Mouse (Mus musculus) neural tube, embryonic 11.5 days (tissue): ENCODE measurements at regions not wholly inside any gene's neighbourhood (a gene's known extent, or its start where the extent isn't known, plus 50 kb on each side); places are given as distances from the start of the nearest gene placed in this dataset.

Experiments
- ATAC-seq: fragments of 200-750 bp; cut with Nextera tagmentation; 2 replicates; pipeline ENCODE4 v1.8.0; 2017; ENCODE audit warnings: moderate number of reproducible peaks, mild to moderate bottlenecking, moderate TSS enrichment, moderate library complexity; ENCODE audit not compliant: insufficient read depth, low FRiP score, low TSS enrichment
- DNase-seq: peaks from one replicate; pipeline ENCODE4 v3.0.0-alpha.2; 2015; ENCODE audit warnings: low spot score
- H3K27ac ChIP-seq: fragments of 300-500 bp; sonication (generic); 2 replicates; pipeline ENCODE4 v1.5.1; 2014; ENCODE audit warnings: low read depth, mild to moderate bottlenecking, low read length
- H3K27me3 ChIP-seq: fragments of 300-500 bp; sonication (generic); 2 replicates; pipeline ENCODE4 v1.6.1; 2014; ENCODE audit warnings: mild to moderate bottlenecking, low read length, mixed read lengths; ENCODE audit not compliant: control insufficient read depth, insufficient read depth
- H3K36me3 ChIP-seq: fragments of 300-500 bp; sonication (generic); 2 replicates; pipeline ENCODE4 v1.6.1; 2014; ENCODE audit warnings: mild to moderate bottlenecking, low read length, moderate library complexity, mixed read lengths; ENCODE audit not compliant: control insufficient read depth, insufficient read depth
- H3K4me1 ChIP-seq: fragments of 300-500 bp; sonication (generic); 2 replicates; pipeline ENCODE4 v1.6.1; 2014; ENCODE audit warnings: low read length, mixed read lengths; ENCODE audit not compliant: control insufficient read depth, insufficient read depth
- H3K4me2 ChIP-seq: fragments of 300-500 bp; sonication (generic); 2 replicates; pipeline ENCODE4 v1.6.1; 2014; ENCODE audit warnings: low read depth, mild to moderate bottlenecking, moderate library complexity
- H3K4me3 ChIP-seq: fragments of 300-500 bp; sonication (generic); 2 replicates; pipeline ENCODE4 v1.5.1; 2014; ENCODE audit warnings: low read depth, low read length
- H3K9ac ChIP-seq: fragments of 300-500 bp; sonication (generic); 2 replicates; pipeline ENCODE4 v1.6.1; 2014; ENCODE audit warnings: mild to moderate bottlenecking, low read length
- H3K9me3 ChIP-seq: fragments of 300-500 bp; sonication (generic); 2 replicates; pipeline ENCODE4 v1.6.1; 2016; ENCODE audit warnings: low read length; ENCODE audit not compliant: control insufficient read depth
- WGBS: fragments of 180-500 bp; shearing (Covaris S2); extraction: QIAGEN DNeasy Blood & Tissue Kit; methylation state at CpG from one replicate; pipeline ENCODE4 v1.1.7; 2014; 5-methylcytosine and 5-hydroxymethylcytosine counted together

- 61% methylated on average over 6 of the region's 6 CpGs for WGBS
- H3K4me1 ChIP-seq, result no peaks in the 10 kb centered on the region
- H3K36me3 ChIP-seq, result no peaks in the 10 kb centered on the region
- no peak overlapping the region for H3K4me3 ChIP-seq
- no peak overlapping the region for H3K4me2 ChIP-seq
- DNase-seq (no peak), ATAC-seq (no peak)
- H3K27me3 ChIP-seq, result no peaks in the 10 kb centered on the region
- H3K9me3 ChIP-seq, result no peaks in the 10 kb centered on the region
- H3K27ac ChIP-seq, result no peak overlapping the region
- H3K9ac ChIP-seq, result no peak overlapping the region
Measured at GRCm38 (mm10) chr15:36682832-36683231, 324.7 kb downstream of the Zfp706 start.

- 66% methylated on average over 5 of the region's 5 CpGs for WGBS
- no peak overlapping the region for H3K4me3 ChIP-seq
- H3K9ac ChIP-seq, result no peak overlapping the region
- no peaks in the 10 kb centered on the region for H3K36me3 ChIP-seq
- H3K9me3 ChIP-seq, result no peaks in the 10 kb centered on the region
- ATAC-seq (no peak), DNase-seq (no peak)
- no peak overlapping the region for H3K27ac ChIP-seq
- no peak overlapping the region for H3K4me2 ChIP-seq
- no peaks in the 10 kb centered on the region for H3K27me3 ChIP-seq
- no peaks in the 10 kb centered on the region for H3K4me1 ChIP-seq
Measured at GRCm38 (mm10) chr15:36682159-36682558, 325.4 kb downstream of the Zfp706 start.

- WGBS, result 91% methylated on average over 11 of the region's 11 CpGs
- ATAC-seq (no peak), DNase-seq (no peak)
- no peaks in the 10 kb centered on the region for H3K4me1 ChIP-seq
- H3K36me3 ChIP-seq, result no peaks in the 10 kb centered on the region
- no peak overlapping the region for H3K27ac ChIP-seq
- H3K9me3 ChIP-seq, result no peaks in the 10 kb centered on the region
- no peak overlapping the region for H3K4me2 ChIP-seq
- no peak overlapping the region for H3K4me3 ChIP-seq
- H3K9ac ChIP-seq, result no peak overlapping the region
- no peaks in the 10 kb centered on the region for H3K27me3 ChIP-seq
Measured at GRCm38 (mm10) chr15:36680361-36681140, 327.0 kb downstream of the Zfp706 start.

GRCm38 (mm10) chr15:36679577-36679976 lies 328.0 kb downstream of the Zfp706 start:
- Histone ChIP-seq H3K4me3 (no peak overlapping the region), H3K9ac (no peak overlapping the region), H3K27me3 (no peaks in the 10 kb centered on the region), H3K4me2 (no peak overlapping the region), H3K27ac (no peak overlapping the region), H3K36me3 (no peaks in the 10 kb centered on the region), H3K4me1 (no peaks in the 10 kb centered on the region), H3K9me3 (no peaks in the 10 kb centered on the region)
- no peak for DNase-seq
- WGBS, result 86% methylated on average over 13 of the region's 13 CpGs
- no peak for ATAC-seq

GRCm38 (mm10) chr15:36669748-36670147 lies 337.8 kb downstream of the Zfp706 start:
- Histone ChIP-seq H3K4me1 (no peaks in the 10 kb centered on the region), H3K27me3 (no peaks in the 10 kb centered on the region), H3K36me3 (no peaks in the 10 kb centered on the region), H3K27ac (no peak overlapping the region), H3K9me3 (no peaks in the 10 kb centered on the region), H3K4me2 (peak overlapping the region; percentile 10; the same call in 1 of the 2 replicates), H3K4me3 (no peak overlapping the region), H3K9ac (peak overlapping the region; percentile 29; the same call in 1 of the 2 replicates)
- WGBS, result 27% methylated on average over 12 of the region's 12 CpGs
- ATAC-seq (no peak), DNase-seq (no peak)

- 63% methylated on average over 3 of the region's 3 CpGs for WGBS
- Histone ChIP-seq H3K27me3 (no peaks in the 10 kb centered on the region), H3K4me1 (no peaks in the 10 kb centered on the region), H3K9me3 (no peaks in the 10 kb centered on the region), H3K9ac (no peak overlapping the region), H3K27ac (no peak overlapping the region), H3K4me3 (no peak overlapping the region), H3K4me2 (no peak overlapping the region), H3K36me3 (no peaks in the 10 kb centered on the region)
- ATAC-seq (no peak), DNase-seq (no peak)
Measured at GRCm38 (mm10) chr15:36666566-36666965, 341.0 kb downstream of the Zfp706 start.

GRCm38 (mm10) chr15:36664391-36664790 lies 343.2 kb downstream of the Zfp706 start:
- Histone ChIP-seq H3K36me3 (no peaks in the 10 kb centered on the region), H3K27me3 (no peaks in the 10 kb centered on the region), H3K4me2 (no peak overlapping the region), H3K4me3 (no peak overlapping the region), H3K9me3 (no peaks in the 10 kb centered on the region), H3K4me1 (no peaks in the 10 kb centered on the region), H3K27ac (no peak overlapping the region), H3K9ac (no peak overlapping the region)
- DNase-seq, result no peak
- WGBS, result 80% methylated on average over 6 of the region's 6 CpGs
- no peak for ATAC-seq

- Histone ChIP-seq H3K4me2 (no peak overlapping the region), H3K4me3 (no peak overlapping the region), H3K4me1 (no peaks in the 10 kb centered on the region), H3K27ac (no peak overlapping the region), H3K27me3 (no peaks in the 10 kb centered on the region), H3K9ac (no peak overlapping the region), H3K36me3 (no peaks in the 10 kb centered on the region), H3K9me3 (no peaks in the 10 kb centered on the region)
- WGBS, result 67% methylated on average over 7 of the region's 7 CpGs
- DNase-seq (no peak), ATAC-seq (no peak)
Measured at GRCm38 (mm10) chr15:36660986-36661385, 346.6 kb downstream of the Zfp706 start.
